Mouse (Mus musculus) MEL (cell line): ENCODE results near the gene Spcs2. TPM values are rescaled to one million over a fixed set of nuclear protein-coding genes. Genes with fewer than 3 reads are reported as not detected.
"Not testable (repeated sequence)": the region's sequence is repeated elsewhere in the genome, so short reads cannot be mapped to it uniquely, and the experiment has no call there.

ENCODE experiments used
- DNase-seq: peaks from one replicate; pipeline ENCODE4 v3.0.0; 2011; ENCODE audit warnings: low read depth, low spot score
- H3K27ac ChIP-seq: 2 replicates; pipeline ENCODE4 v1.5.1; 2012; ENCODE audit warnings: low read depth, mild to moderate bottlenecking, control low read depth, low read length, moderate library complexity; ENCODE audit not compliant: control insufficient read depth
- H3K27me3 ChIP-seq, 2 experiments: fragments of 150-350 bp in 1 of 2; sonication (generic) in 1 of 2; 2 replicates each; pipeline ENCODE4 v1.6.1; 2012; ENCODE audit warnings: low read length in 2 of 2, mild to moderate bottlenecking in 2 of 2, improper control_type of control experiment in 1 of 2, moderate library complexity in 1 of 2; ENCODE audit not compliant: insufficient read depth in 2 of 2, control insufficient read depth in 1 of 2
- H3K36me3 ChIP-seq, 2 experiments: 2 replicates each; pipeline ENCODE4 v1.6.1; 2012 to 2014; ENCODE audit warnings: low read length in 2 of 2, improper control_type of control experiment in 1 of 2, inconsistent platforms in 1 of 2, mild to moderate bottlenecking in 1 of 2; ENCODE audit not compliant: insufficient read depth in 2 of 2, control insufficient read depth in 1 of 2
- H3K4me1 ChIP-seq, 2 experiments: fragments of 150-350 bp in 1 of 2; sonication (generic) in 1 of 2; 2 replicates each; pipeline ENCODE4 v1.6.1; 2012; ENCODE audit warnings: low read length in 2 of 2, improper control_type of control experiment in 1 of 2, mild to moderate bottlenecking in 1 of 2; ENCODE audit not compliant: insufficient read depth in 2 of 2, control insufficient read depth in 1 of 2
- H3K4me3 ChIP-seq, 2 experiments: fragments of 150-350 bp in 1 of 2; sonication (generic) in 1 of 2; 2 replicates each; pipeline ENCODE4 v1.5.1; 2012; ENCODE audit warnings: low read depth in 2 of 2, low read length in 2 of 2, mild to moderate bottlenecking in 2 of 2, moderate library complexity in 2 of 2, control low read depth in 1 of 2, improper control_type of control experiment in 1 of 2; ENCODE audit not compliant: control insufficient read depth in 1 of 2, insufficient read depth in 1 of 2
- H3K79me2 ChIP-seq: 2 replicates; pipeline ENCODE4 v1.6.1; 2012; ENCODE audit warnings: mild to moderate bottlenecking, low read length, moderate library complexity; ENCODE audit not compliant: control insufficient read depth, poor library complexity, insufficient read depth
- H3K9ac ChIP-seq: 2 replicates; pipeline ENCODE4 v1.6.1; 2012; ENCODE audit warnings: low read depth, mild to moderate bottlenecking, control low read depth, low read length, moderate library complexity; ENCODE audit not compliant: control insufficient read depth, poor library complexity, severe bottlenecking
- H3K9me3 ChIP-seq: fragments of 150-350 bp; sonication (generic); replicated peaks from 2 replicates; pipeline ENCODE4 v1.6.1; 2012; ENCODE audit warnings: mild to moderate bottlenecking, low read length, improper control_type of control experiment, moderate library complexity; ENCODE audit not compliant: insufficient read depth
- E2F4 ChIP-seq: IDR thresholded peaks from 2 replicates; pipeline ENCODE4 v1.6.1; 2011; ENCODE audit warnings: low read depth, low read length, improper control_type of control experiment, borderline replicate concordance
- EP300 ChIP-seq, 2 experiments: IDR thresholded peaks; 2 replicates each; pipeline ENCODE4 v1.6.1; 2011; ENCODE audit warnings: improper control_type of control experiment in 2 of 2, low read length in 2 of 2, low read depth in 1 of 2, mild to moderate bottlenecking in 1 of 2
- GATA1 ChIP-seq: IDR thresholded peaks from 2 replicates; pipeline ENCODE4 v1.6.1; 2011; ENCODE audit warnings: low read depth, low read length, improper control_type of control experiment
- MYB ChIP-seq: IDR thresholded peaks from 2 replicates; pipeline ENCODE4 v1.6.1; 2011; ENCODE audit warnings: mild to moderate bottlenecking, low read depth, low read length, improper control_type of control experiment
- RCOR1 ChIP-seq: IDR thresholded peaks from 2 replicates; pipeline ENCODE4 v1.6.1; 2012; ENCODE audit warnings: low read depth, mild to moderate bottlenecking, inconsistent platforms, low read length, improper control_type of control experiment
- SIN3A ChIP-seq: IDR thresholded peaks from 2 replicates; pipeline ENCODE4 v1.6.1; 2012; ENCODE audit warnings: low read length, improper control_type of control experiment, inconsistent platforms
- ZC3H11A ChIP-seq: IDR thresholded peaks from 2 replicates; pipeline ENCODE4 v1.6.1; 2012; ENCODE audit warnings: low read depth, mild to moderate bottlenecking, inconsistent platforms, low read length, improper control_type of control experiment
- ZNF384 ChIP-seq: IDR thresholded peaks from 2 replicates; pipeline ENCODE4 v1.6.1; 2012; ENCODE audit warnings: low read depth, mild to moderate bottlenecking, inconsistent platforms, low read length, improper control_type of control experiment
- polyA plus RNA-seq, 2 experiments: library from polyadenylated mRNA; stranded (reverse) in 1 of 2; unstranded in 1 of 2; fragments of >175 nt in 1 of 2; fragments of >200 nt in 1 of 2; gene quantifications; 2 replicates each; pipeline versions ENCODE4 v1.2.1 to v1.2.4; 2012; ENCODE audit warnings: low replicate concordance in 2 of 2, low read depth in 1 of 2; ENCODE audit not compliant: insufficient read length in 2 of 2, insufficient read depth in 1 of 2, missing spikeins in 1 of 2
- total RNA-seq: library from RNA; depleted of rRNA; stranded (reverse); fragments of 300-350 nt; gene quantifications from 2 replicates; pipeline ENCODE4 v1.2.3, GENCODE M21; 2012

The Spcs2 gene
- total and polyA plus RNA-seq, 3 experiments = 152 to 241 TPM; not detected in 1

- TF ChIP-seq E2F4 (no peak), MYB (no peak), GATA1 (peak; percentile 47; the same call in 1 of the 2 replicates), ZC3H11A (0 out of 2 replicates have a peak, but pooled peaks have one; percentile 7), EP300 (IDR thresholded peaks at IDR 0.05; ENCODE audit: low read depth in 1 of 2, low read length in 2 of 2) (peak; percentile 49 to 52; a peak in 3 of 4 replicates), ZNF384 (0 out of 2 replicates have a peak, but pooled peaks have one; percentile 57), RCOR1 (peak; percentile 60; the same call in 1 of the 2 replicates)
These were observed 57.9 kb downstream of the Spcs2 start for GRCm38 (mm10) chr7:99805340-99805739.

GRCm38 (mm10) chr7:99804033-99804432 is 59.2 kb downstream of the Spcs2 start:
- H3K36me3 ChIP-seq = peaks cover 0 to 26% of the 10 kb centered on the region in 2 experiments; a peak in 2 of 4 replicates
- not testable (repeated sequence) for H3K27me3 ChIP-seq, H3K9me3 ChIP-seq, H3K4me3 ChIP-seq, H3K9ac ChIP-seq, H3K79me2 ChIP-seq, DNase-seq
- peaks cover 16 to 28% of the 10 kb centered on the region in 2 experiments for H3K4me1 ChIP-seq
- H3K27ac ChIP-seq = peak overlapping the region; percentile 69

More at GRCm38 (mm10) chr7:99805340-99805739, 57.9 kb downstream of the Spcs2 start:
- no peak overlapping the region for H3K9ac ChIP-seq
- H3K27me3 ChIP-seq = no peaks in the 10 kb centered on the region
- no peak overlapping the region for H3K27ac ChIP-seq
- H3K4me1 ChIP-seq = peaks cover 16 to 24% of the 10 kb centered on the region in 2 experiments
- H3K79me2 ChIP-seq = no peaks in the 10 kb centered on the region
- no peaks in the 10 kb centered on the region for H3K9me3 ChIP-seq
- H3K4me3 ChIP-seq = no peak overlapping the region
- DNase-seq = peak; percentile 32
- H3K36me3 ChIP-seq = peaks cover 0 to 26% of the 10 kb centered on the region in 2 experiments; a peak in 2 of 4 replicates

- H3K9ac ChIP-seq = peak overlapping the region; percentile 57
- H3K27ac ChIP-seq = peak overlapping the region; percentile 79
- peaks cover 0 to 26% of the 10 kb centered on the region in 2 experiments; a peak in 2 of 4 replicates for H3K36me3 ChIP-seq
- H3K27me3 ChIP-seq = no peaks in the 10 kb centered on the region
- H3K4me1 ChIP-seq = peaks cover 16 to 32% of the 10 kb centered on the region in 2 experiments
- peak in 1 of 2 experiments; percentile 6; a peak in 1 of 4 replicates for TF ChIP-seq EP300 (IDR thresholded peaks at IDR 0.05; ENCODE audit: low read depth in 1 of 2, low read length in 2 of 2)
- TF ChIP-seq SIN3A = no peak
- H3K79me2 ChIP-seq = no peaks in the 10 kb centered on the region
- peak overlapping the region in 1 of 2 experiments; percentile 31; a peak in 2 of 4 replicates for H3K4me3 ChIP-seq
- no peaks in the 10 kb centered on the region for H3K9me3 ChIP-seq
- no peak for DNase-seq
These were observed 59.7 kb downstream of the Spcs2 start for GRCm38 (mm10) chr7:99803535-99803934.
